Mouse (Mus musculus) frontal cortex, adult (tissue): ENCODE measurements around the gene Cyp39a1.

ENCODE experiments used
- ATAC-seq: cut with Nextera tagmentation; 2 replicates; pipeline ENCODE4 v1.9.2; 2017; ENCODE audit warnings: mild to moderate bottlenecking, moderate library complexity, mixed read lengths; ENCODE audit not compliant: low TSS enrichment

The Cyp39a1 gene

GRCm38 (mm10) chr17:43684086-43684485 lies 16.9 kb downstream of the Cyp39a1 start:
- no peak for ATAC-seq

GRCm38 (mm10) chr17:43684638-43685037 lies 17.4 kb downstream of the Cyp39a1 start:
- ATAC-seq = no peak

GRCm38 (mm10) chr17:43689591-43689990 lies 22.4 kb downstream of the Cyp39a1 start:
- ATAC-seq = no peak

GRCm38 (mm10) chr17:43698997-43699649 lies 31.9 kb downstream of the Cyp39a1 start:
- peak; percentile 68 for ATAC-seq

GRCm38 (mm10) chr17:43701060-43701459 lies 33.8 kb downstream of the Cyp39a1 start:
- ATAC-seq = peak; percentile 41; the same call in 1 of the 2 replicates

GRCm38 (mm10) chr17:43704216-43704930 lies 37.1 kb downstream of the Cyp39a1 start:
- no peak for ATAC-seq

- ATAC-seq = no peak
Observed at GRCm38 (mm10) chr17:43706749-43707148, 39.5 kb downstream of the Cyp39a1 start.

GRCm38 (mm10) chr17:43707254-43707653 lies 40.0 kb downstream of the Cyp39a1 start:
- no peak for ATAC-seq

GRCm38 (mm10) chr17:43711557-43712352 lies 44.5 kb downstream of the Cyp39a1 start:
- ATAC-seq = peak; percentile 69

GRCm38 (mm10) chr17:43714191-43714590 lies 47.0 kb downstream of the Cyp39a1 start:
- ATAC-seq = no peak

GRCm38 (mm10) chr17:43716601-43717000 lies 49.4 kb downstream of the Cyp39a1 start:
- ATAC-seq = no peak

GRCm38 (mm10) chr17:43719401-43719800 lies 52.2 kb downstream of the Cyp39a1 start:
- ATAC-seq = no peak

- no peak for ATAC-seq
Observed at GRCm38 (mm10) chr17:43724480-43724879, 57.3 kb downstream of the Cyp39a1 start.

GRCm38 (mm10) chr17:43731327-43731726 lies 64.1 kb downstream of the Cyp39a1 start:
- no peak for ATAC-seq

- peak; percentile 71; the same call in 1 of the 2 replicates for ATAC-seq
Observed at GRCm38 (mm10) chr17:43731976-43732375, 64.8 kb downstream of the Cyp39a1 start.

GRCm38 (mm10) chr17:43734252-43734651 lies 67.0 kb downstream of the Cyp39a1 start:
- no peak for ATAC-seq

GRCm38 (mm10) chr17:43743933-43744332 lies 76.7 kb downstream of the Cyp39a1 start:
- no peak for ATAC-seq

GRCm38 (mm10) chr17:43744425-43744824 lies 77.2 kb downstream of the Cyp39a1 start:
- no peak for ATAC-seq

- ATAC-seq = peak; percentile 97
Observed at GRCm38 (mm10) chr17:43751146-43751545, 83.9 kb downstream of the Cyp39a1 start.

- no peak for ATAC-seq
Observed at GRCm38 (mm10) chr17:43752811-43753210, 85.6 kb downstream of the Cyp39a1 start.

GRCm38 (mm10) chr17:43754687-43755086 lies 87.5 kb downstream of the Cyp39a1 start:
- no peak for ATAC-seq

GRCm38 (mm10) chr17:43758607-43759259 lies 91.5 kb downstream of the Cyp39a1 start:
- ATAC-seq = no peak
